8 mouse cellular contexts compared by ENCODE assay signal in the genomic region with DNA sequence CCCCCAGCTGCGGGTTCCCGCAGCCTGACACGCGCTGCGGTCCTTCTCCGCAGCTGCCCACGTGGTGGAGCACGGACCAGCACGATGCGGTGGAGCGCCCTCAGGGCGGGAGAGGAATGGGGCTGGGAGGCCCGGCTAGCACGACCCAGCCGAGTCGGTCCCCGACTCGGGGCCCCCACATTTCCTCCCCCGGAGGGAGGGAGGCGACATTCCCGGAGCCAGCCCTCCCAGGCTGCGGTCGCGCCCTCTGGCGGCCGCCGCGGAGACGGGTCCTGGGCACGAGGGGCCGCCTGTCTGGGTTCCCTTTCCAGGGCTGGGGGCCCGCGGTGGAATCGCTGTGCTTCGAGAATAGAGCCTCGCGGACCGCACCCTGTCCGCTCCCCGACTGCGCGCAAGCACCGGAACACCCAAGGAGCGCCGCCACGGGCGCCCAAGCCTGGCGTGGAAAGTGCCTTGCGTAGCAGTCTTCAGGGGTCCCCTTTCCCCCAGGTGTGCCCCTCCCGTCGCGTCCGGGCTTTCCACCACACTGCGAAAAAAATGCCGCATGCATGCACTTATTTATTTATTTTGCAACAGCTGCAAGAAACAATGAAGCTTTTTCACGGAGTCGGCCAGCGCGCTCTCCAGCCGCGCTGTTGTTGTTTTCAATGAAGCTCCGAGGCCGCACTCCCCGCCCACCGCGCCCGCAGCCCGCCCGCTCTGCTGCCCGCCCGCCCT. TPM values are rescaled to one million over a fixed set of nuclear protein-coding genes. Genes with fewer than 3 reads are reported as not detected.
DNase-seq lines count a peak whose midpoint lies in the region; ATAC-seq lines count a peak whose summit lies in the region.

No protein-coding gene starts in this region.

- H3K4me2 ChIP-seq in intestine, embryonic 15.5 days (replicated peaks), result peak overlapping the region; percentile 91

- DNase-seq in adrenal gland, postnatal 10 days, result peak; percentile 91
- peak; percentile 87 for DNase-seq in embryo, embryonic 11.5 days (ENCODE audit: low read depth, low spot score)
- DNase-seq in gastrocnemius, postnatal 36 days, result peak; percentile 71 to 78
- DNase-seq in left cerebral cortex, postnatal 25 days (ENCODE audit: low spot score in 2 of 2), result peak; percentile 80 to 86
- peak; percentile 90 for DNase-seq in right cerebral cortex, postnatal 25 days
- peak; percentile 77 for DNase-seq in urinary bladder, postnatal 25 days (ENCODE audit: low spot score)

- peaks cover 8% of the 10 kb centered on the region; the same call in 1 of the 2 replicates for H3K4me1 ChIP-seq in intestine, embryonic 15.5 days (replicated peaks)

- under 1% methylated on average over 68 of the region's 71 CpGs for WGBS in intestine, embryonic 15.5 days

- H3K9me3 ChIP-seq in intestine, embryonic 15.5 days, result no peaks in the 10 kb centered on the region

- peak overlapping the region; percentile 88 for H3K9ac ChIP-seq in intestine, embryonic 15.5 days

- H3K4me3 ChIP-seq in intestine, embryonic 15.5 days (replicated peaks), result peak overlapping the region; percentile 84

- H3K36me3 ChIP-seq in intestine, embryonic 15.5 days, result no peaks in the 10 kb centered on the region

- peak overlapping the region; percentile 100 for H3K27ac ChIP-seq in intestine, embryonic 15.5 days

- ATAC-seq in intestine, embryonic 15.5 days, result peak; percentile 87
- ATAC-seq in megakaryocyte-erythroid progenitor cell, adult 5-6 weeks (replicated peaks; ENCODE audit: low FRiP score, low TSS enrichment, poor library complexity, severe bottlenecking), result peak; percentile 47

- H3K27me3 ChIP-seq in intestine, embryonic 15.5 days (replicated peaks), result no peaks in the 10 kb centered on the region

- intact Hi-C loops in gastrocnemius, postnatal 36 days (cut with DNase I), result loop anchor here (1.0 to 10.0 kb wide), 4 partner anchors 148 to 406 kb away; no protein-coding TSS in a partner anchor
- intact Hi-C loops in left cerebral cortex, postnatal 25 days (cut with DNase I), result loop anchor here (1.0 to 10.0 kb wide), 10 partner anchors 40 to 406 kb away; no protein-coding TSS in a partner anchor

RNA-seq across cellular contexts. Expression of gene Igf1r, which starts 1.7 kb away (rescaled TPM):
- 10 to 100 TPM; 49.2 to 53.4 TPM for total RNA-seq in adrenal gland, postnatal 10 days (2021)
- 10 to 100 TPM in 1 of 2 experiments, 1 to 10 TPM in 1; 6.9 to 10.5 TPM for total RNA-seq in gastrocnemius, postnatal 36 days (2021)
- 13.7 and 15.2 TPM in 2 replicates for polyA plus RNA-seq in intestine, embryonic 15.5 days (2015; fragmentation: Nextera tagmentation; extraction: Ambion mirVana)
- total RNA-seq in left cerebral cortex, postnatal 25 days (2021), result 10 to 100 TPM; 45.8 to 47.3 TPM
- 40.8 and 53.2 TPM in 2 replicates for total RNA-seq in megakaryocyte-erythroid progenitor cell, adult 5-6 weeks (2014; fragmentation: Nextera tagmentation)
- total RNA-seq in megakaryocyte-erythroid progenitor cell, adult 5-6 weeks (2017), result 21.4 and 27.0 TPM in 2 replicates

Comparison
In these comparisons a context has a peak if more than half of its experiments do, and no peak if none do; other contexts are left out.
1. Peak in every context shown above with its lines: DNase-seq, ATAC-seq, H3K4me3 ChIP-seq and H3K27ac ChIP-seq.